Mouse (Mus musculus) brain, adult 2 months (tissue): ENCODE measurements around the gene Nudt10.
"Not testable (repeated sequence)": the region's sequence is repeated elsewhere in the genome, so short reads cannot be mapped to it uniquely, and the experiment has no call there.

Experiments used
- DNase-seq: peaks from one replicate; pipeline ENCODE4 v3.0.0; 2011; ENCODE audit warnings: low read depth, low spot score

Gene Nudt10

GRCm38 (mm10) chrX:6172823-6173640, at the start of gene Nudt10:
TSS of gene Nudt10 (minus strand) at chrX:6173015.
- DNase-seq = not testable (repeated sequence)

GRCm38 (mm10) chrX:6172136-6172822, 536 bp downstream of the Nudt10 start:
- DNase-seq = peak; percentile 3

- DNase-seq = peak; percentile 38
These were observed 1.1 kb downstream of the Nudt10 start for GRCm38 (mm10) chrX:6171718-6172117.
